Mouse (Mus musculus) liver, embryonic 14.5 days (tissue): ENCODE data around the gene Cemip. TPM values are rescaled to one million over a fixed set of nuclear protein-coding genes. Genes with fewer than 3 reads are reported as not detected.

Experiments
- ATAC-seq: fragments of 200-750 bp; cut with Nextera tagmentation; 2 replicates; pipeline ENCODE4 v1.8.0; 2017; ENCODE audit warnings: moderate number of reproducible peaks, mild to moderate bottlenecking, moderate library complexity; ENCODE audit not compliant: insufficient read depth
- DNase-seq, 3 experiments: peaks; one replicate each; pipeline ENCODE4 v3.0.0-alpha.2; 2012 to 2013; ENCODE audit warnings: low read depth in 3 of 3, low spot score in 3 of 3
- H3K27ac ChIP-seq: fragments of 300-500 bp; sonication (generic); 2 replicates; pipeline ENCODE4 v1.5.1; 2014; ENCODE audit warnings: moderate library complexity, mild to moderate bottlenecking, control low read depth, inconsistent platforms
- H3K27me3 ChIP-seq: fragments of 300-500 bp; sonication (generic); 2 replicates; pipeline ENCODE4 v1.6.1; 2014; ENCODE audit warnings: mild to moderate bottlenecking, low read length, moderate library complexity; ENCODE audit not compliant: control insufficient read depth, insufficient read depth
- H3K36me3 ChIP-seq: fragments of 300-500 bp; sonication (generic); replicated peaks from 2 replicates; pipeline ENCODE4 v1.6.1; 2014; ENCODE audit warnings: low read depth; ENCODE audit not compliant: control insufficient read depth, insufficient read depth
- H3K4me1 ChIP-seq, 2 experiments: fragments of 200-500 bp in 1 of 2; fragments of 300-500 bp in 1 of 2; sonication (generic) in 1 of 2; replicated peaks; 2 replicates each; pipeline ENCODE4 v1.6.1; 2012 to 2014; ENCODE audit warnings: antibody characterized with exemption in 1 of 2, inconsistent platforms in 1 of 2, low read length in 1 of 2; ENCODE audit not compliant: control insufficient read depth in 2 of 2, insufficient read depth in 2 of 2
- H3K4me2 ChIP-seq: fragments of 300-500 bp; sonication (generic); 2 replicates; pipeline ENCODE4 v1.6.1; 2014; ENCODE audit warnings: low read depth, mild to moderate bottlenecking, control low read depth, moderate library complexity
- H3K4me3 ChIP-seq, 2 experiments: fragments of 200-500 bp in 1 of 2; fragments of 300-500 bp in 1 of 2; sonication (generic) in 1 of 2; 2 replicates each; pipeline ENCODE4 v1.5.1; 2012 to 2014; ENCODE audit warnings: low read depth in 2 of 2, low read length in 2 of 2, mild to moderate bottlenecking in 2 of 2, control low read depth in 1 of 2, inconsistent platforms in 1 of 2, moderate library complexity in 1 of 2; ENCODE audit not compliant: insufficient read depth in 1 of 2
- H3K9ac ChIP-seq: fragments of 300-500 bp; sonication (generic); replicated peaks from 2 replicates; pipeline ENCODE4 v1.6.1; 2014; ENCODE audit warnings: mild to moderate bottlenecking, control low read depth, moderate library complexity
- H3K9me3 ChIP-seq: fragments of 300-500 bp; sonication (generic); 2 replicates; pipeline ENCODE4 v1.6.1; 2016; ENCODE audit warnings: low read length, mixed read lengths; ENCODE audit not compliant: control insufficient read depth
- CTCF ChIP-seq: IDR thresholded peaks from 2 replicates; pipeline ENCODE4 v1.5.1; 2016; ENCODE audit warnings: antibody characterized with exemption, low read depth, control low read depth
- EP300 ChIP-seq: IDR thresholded peaks from 2 replicates; pipeline ENCODE4 v1.6.1; 2016; ENCODE audit warnings: antibody characterized with exemption, low read depth
- WGBS: fragments of 180-500 bp; shearing (Covaris S2); extraction: QIAGEN DNeasy Blood & Tissue Kit; methylation state at CpG from one replicate; pipeline ENCODE4 v1.1.7; 2014; ENCODE audit not compliant: insufficient replicate concordance; 5-methylcytosine and 5-hydroxymethylcytosine counted together
- polyA plus RNA-seq, 2 experiments: library from polyadenylated mRNA; depleted of rRNA in 1 of 2; stranded (reverse) in 1 of 2; unstranded in 1 of 2; fragments of >200 nt; fragmentation: Nextera tagmentation in 1 of 2; extraction: Ambion mirVana in 1 of 2; gene quantifications; 2 replicates each; pipeline versions ENCODE4 v1.2.1 to v1.2.3; 2012 to 2014

The Cemip gene
- polyA plus RNA-seq, 2 experiments, result 0.02 to 0.06 TPM

- Histone ChIP-seq H3K27ac (no peak overlapping the region), H3K4me2 (no peak overlapping the region), H3K36me3 (no peaks in the 10 kb centered on the region), H3K27me3 (no peaks in the 10 kb centered on the region), H3K4me3 (no peak overlapping the region), H3K9me3 (no peaks in the 10 kb centered on the region), H3K9ac (no peak overlapping the region), H3K4me1 (no peaks in the 10 kb centered on the region)
- no peak for DNase-seq
- no peak for TF ChIP-seq CTCF
- no peak for TF ChIP-seq EP300
- 76% methylated on average over 7 of the region's 7 CpGs for WGBS
- no peak for ATAC-seq
Measured at GRCm38 (mm10) chr7:84059799-84060198, 26.5 kb downstream of the Cemip start.

- Histone ChIP-seq H3K27ac (no peak overlapping the region), H3K4me3 (no peak overlapping the region), H3K4me2 (no peak overlapping the region), H3K9ac (no peak overlapping the region), H3K4me1 (no peaks in the 10 kb centered on the region), H3K9me3 (no peaks in the 10 kb centered on the region), H3K36me3 (no peaks in the 10 kb centered on the region), H3K27me3 (no peaks in the 10 kb centered on the region)
- TF ChIP-seq EP300, result no peak
- no peak for TF ChIP-seq CTCF
- ATAC-seq, result no peak
- 56% methylated on average over 7 of the region's 7 CpGs for WGBS
- DNase-seq, result no peak
Measured at GRCm38 (mm10) chr7:84055961-84056629, 30.2 kb downstream of the Cemip start.

GRCm38 (mm10) chr7:84053856-84054255 lies 32.4 kb downstream of the Cemip start:
- WGBS, result 67% methylated on average over 7 of the region's 7 CpGs
- Histone ChIP-seq H3K4me1 (no peaks in the 10 kb centered on the region), H3K9me3 (no peaks in the 10 kb centered on the region), H3K9ac (no peak overlapping the region), H3K27ac (no peak overlapping the region), H3K4me3 (no peak overlapping the region), H3K4me2 (no peak overlapping the region), H3K36me3 (no peaks in the 10 kb centered on the region), H3K27me3 (no peaks in the 10 kb centered on the region)
- TF ChIP-seq EP300 (no peak), CTCF (no peak)
- DNase-seq (no peak), ATAC-seq (no peak)

- no peaks in the 10 kb centered on the region for H3K4me1 ChIP-seq
- H3K27me3 ChIP-seq, result no peaks in the 10 kb centered on the region
- no peak overlapping the region for H3K4me2 ChIP-seq
- H3K27ac ChIP-seq, result no peak overlapping the region
- DNase-seq (no peak), ATAC-seq (no peak)
- no peak overlapping the region for H3K9ac ChIP-seq
- no peak overlapping the region for H3K4me3 ChIP-seq
- H3K36me3 ChIP-seq, result no peaks in the 10 kb centered on the region
- no peaks in the 10 kb centered on the region for H3K9me3 ChIP-seq
- WGBS, result 41% methylated on average over 4 of the region's 4 CpGs
- TF ChIP-seq CTCF (no peak), EP300 (no peak)
Measured at GRCm38 (mm10) chr7:84051423-84051822, 34.9 kb downstream of the Cemip start.

GRCm38 (mm10) chr7:84045546-84045945 lies 40.8 kb downstream of the Cemip start:
- Histone ChIP-seq H3K9ac (no peak overlapping the region), H3K36me3 (no peaks in the 10 kb centered on the region), H3K4me1 (no peaks in the 10 kb centered on the region), H3K4me2 (no peak overlapping the region), H3K27me3 (no peaks in the 10 kb centered on the region), H3K4me3 (no peak overlapping the region), H3K27ac (no peak overlapping the region), H3K9me3 (no peaks in the 10 kb centered on the region)
- no peak for TF ChIP-seq EP300
- TF ChIP-seq CTCF, result no peak
- DNase-seq (no peak), ATAC-seq (no peak)
- WGBS, result 55% methylated on average over 4 of the region's 4 CpGs
